Mouse (Mus musculus) gastrocnemius, adult 8-10 months (tissue): ENCODE results near the gene Rhebl1. TPM values are rescaled to one million over a fixed set of nuclear protein-coding genes. Genes with fewer than 3 reads are reported as not detected.

Experiments used
- total RNA-seq, 4 experiments: library from RNA; stranded (reverse); gene quantifications; 2 replicates each; pipeline ENCODE4 v1.2.4; 2022

Rhebl1 gene
- total RNA-seq, 4 experiments from 2014 or later: 1.4 to 2.9 (median 2.0) TPM

Other genes starting within 250 kb of the Rhebl1 start
- 10 to 100 TPM; 54.0 to 72.3 (median 63.4) TPM for gene Ddx23, start 231.6 kb downstream of the Rhebl1 start, total RNA-seq
- 1 to 10 TPM; 1.0 to 2.3 (median 1.1) TPM for gene Rnd1, start 217.1 kb downstream of the Rhebl1 start, total RNA-seq
- not detected for gene Ccdc65, start 186.3 kb downstream of the Rhebl1 start, total RNA-seq
- gene Fkbp11, start 166.3 kb downstream of the Rhebl1 start, total RNA-seq: under 1 TPM in 3 of 4 experiments, not detected in 1; 0.43 to 0.92 (median 0.72) TPM
- 1 to 10 TPM; 6.9 to 8.9 (median 8.1) TPM for gene Arf3, start 131.3 kb downstream of the Rhebl1 start, total RNA-seq
- 1 to 10 TPM in 1 of 4 experiments, under 1 TPM in 3; 0.48 to 1.1 (median 0.85) TPM for gene Wnt10b, start 116.4 kb downstream of the Rhebl1 start, total RNA-seq
- gene Wnt1, start 104.7 kb downstream of the Rhebl1 start, total RNA-seq: not detected
- gene Ddn, start 85.0 kb downstream of the Rhebl1 start, total RNA-seq: under 1 TPM; 0.12 to 0.67 (median 0.43) TPM
- gene Prkag1, start 63.0 kb downstream of the Rhebl1 start, total RNA-seq: 10 to 100 TPM; 43.8 to 55.0 (median 46.9) TPM
- 10 to 100 TPM; 52.6 to 67.2 (median 59.1) TPM for gene Kmt2d, start 23.3 kb downstream of the Rhebl1 start, total RNA-seq
- gene Dhh, start 4.0 kb upstream of the Rhebl1 start, total RNA-seq: 1 to 10 TPM in 1 of 4 experiments, under 1 TPM in 3; 0.19 to 1.0 (median 0.49) TPM
- 1 to 10 TPM; 3.7 to 5.0 (median 4.2) TPM for gene Lmbr1l, start 23.7 kb upstream of the Rhebl1 start, total RNA-seq
- 10 to 100 TPM; 12.6 to 24.6 (median 20.3) TPM for gene Tuba1b, start 40.0 kb upstream of the Rhebl1 start, total RNA-seq
- not detected for gene Gm49450, start 59.0 kb upstream of the Rhebl1 start, total RNA-seq
- gene Tuba1a, start 59.2 kb upstream of the Rhebl1 start, total RNA-seq: 10 to 100 TPM; 12.6 to 24.0 (median 18.4) TPM
- gene Tuba1c, start 135.4 kb upstream of the Rhebl1 start, total RNA-seq: 1 to 10 TPM; 5.7 to 7.8 (median 6.8) TPM
- gene Prph, start 160.6 kb upstream of the Rhebl1 start, total RNA-seq: under 1 TPM in 3 of 4 experiments, not detected in 1; 0.31 to 0.58 (median 0.35) TPM
- not detected for gene Troap, start 180.0 kb upstream of the Rhebl1 start, total RNA-seq
- gene C1ql4, start 193.3 kb upstream of the Rhebl1 start, total RNA-seq: not detected
- gene Dnajc22, start 198.6 kb upstream of the Rhebl1 start, total RNA-seq: under 1 TPM in 1 of 4 experiments, not detected in 3; 0.24 TPM
- 1 to 10 TPM; 3.0 to 5.4 (median 4.1) TPM for gene Spats2, start 231.4 kb upstream of the Rhebl1 start, total RNA-seq